Mouse (Mus musculus): Measurements from ENCODE around the gene Asic2.

The Asic2 gene

GRCm38 (mm10) chr11:81193856-81194255 is 774.4 kb downstream of the Asic2 start:
- DNase-seq (ENCODE audit: low read depth, low spot score) = peak; percentile 75

DNA sequence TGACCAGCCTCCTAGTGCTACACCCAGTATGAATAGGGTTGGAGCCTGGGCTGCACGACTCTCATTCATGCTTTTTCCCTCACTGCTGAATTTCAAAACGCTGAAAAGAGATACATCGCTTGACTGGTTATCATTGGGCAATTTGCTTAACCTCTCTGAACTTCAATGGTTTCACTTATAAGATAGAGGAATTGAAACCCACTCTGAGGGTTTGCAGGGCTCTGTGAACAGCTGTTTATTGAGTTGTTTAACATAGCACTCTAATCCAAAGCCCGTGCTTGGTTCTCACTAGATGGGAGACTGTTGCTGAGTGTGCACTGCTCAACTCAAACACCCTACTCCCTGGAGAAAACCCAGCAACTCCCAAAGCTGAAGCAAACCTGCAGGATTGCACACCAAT is 776.1 kb downstream of the Asic2 start:
- no peak for DNase-seq (ENCODE audit: low read depth, low spot score)

GRCm38 (mm10) chr11:81189103-81189502 is 779.2 kb downstream of the Asic2 start:
- no peak for DNase-seq (ENCODE audit: low read depth, low spot score)

- DNase-seq (ENCODE audit: low read depth, low spot score) = no peak
Measured at GRCm38 (mm10) chr11:81187851-81188250, 780.4 kb downstream of the Asic2 start.

- no peak for DNase-seq (ENCODE audit: low read depth, low spot score)
Measured at GRCm38 (mm10) chr11:81184721-81185120, 783.5 kb downstream of the Asic2 start.

DNA sequence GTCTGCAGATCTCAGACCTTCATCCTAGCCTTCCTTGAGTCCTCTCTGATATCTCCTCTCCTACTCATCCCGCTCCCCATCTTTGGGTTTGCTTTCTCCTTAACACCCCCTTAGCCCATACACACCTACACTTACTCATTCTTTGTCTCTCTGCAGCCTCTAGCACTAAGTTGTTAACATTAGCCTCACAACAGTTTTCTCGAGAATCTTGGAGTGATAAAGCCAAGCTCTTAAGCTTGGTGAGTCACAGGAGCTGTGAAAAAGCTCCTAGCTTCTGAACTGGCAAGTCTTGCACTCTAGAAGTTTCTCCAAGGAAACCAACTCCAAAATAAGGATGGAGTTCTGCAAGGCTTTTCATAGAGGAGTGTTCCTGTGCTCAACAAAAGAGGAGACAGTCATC is 803.4 kb downstream of the Asic2 start:
- no peak for DNase-seq (ENCODE audit: low read depth, low spot score)

DNA sequence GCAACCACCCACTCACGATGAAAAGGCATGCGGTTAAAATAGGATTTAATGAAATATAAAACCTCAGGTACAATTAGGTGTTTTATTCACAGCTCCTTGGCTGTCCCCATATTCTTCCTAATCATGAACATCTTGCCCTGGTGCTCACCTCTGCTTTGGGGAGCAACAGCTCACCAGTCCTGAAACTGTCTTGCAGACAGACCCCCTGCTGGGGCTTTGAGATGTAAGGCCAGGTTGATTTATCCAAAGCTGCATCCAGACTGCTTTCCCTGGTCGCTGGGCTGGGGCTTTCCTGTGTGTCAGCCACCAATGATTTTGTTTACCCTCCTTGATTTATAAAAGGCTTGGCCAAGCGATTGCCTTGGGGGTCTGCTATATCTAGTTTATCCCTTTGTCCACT is 805.2 kb downstream of the Asic2 start:
- no peak for DNase-seq (ENCODE audit: low read depth, low spot score)

GRCm38 (mm10) chr11:81153841-81154240 is 814.4 kb downstream of the Asic2 start:
- DNase-seq (ENCODE audit: low read depth, low spot score) = no peak

DNA sequence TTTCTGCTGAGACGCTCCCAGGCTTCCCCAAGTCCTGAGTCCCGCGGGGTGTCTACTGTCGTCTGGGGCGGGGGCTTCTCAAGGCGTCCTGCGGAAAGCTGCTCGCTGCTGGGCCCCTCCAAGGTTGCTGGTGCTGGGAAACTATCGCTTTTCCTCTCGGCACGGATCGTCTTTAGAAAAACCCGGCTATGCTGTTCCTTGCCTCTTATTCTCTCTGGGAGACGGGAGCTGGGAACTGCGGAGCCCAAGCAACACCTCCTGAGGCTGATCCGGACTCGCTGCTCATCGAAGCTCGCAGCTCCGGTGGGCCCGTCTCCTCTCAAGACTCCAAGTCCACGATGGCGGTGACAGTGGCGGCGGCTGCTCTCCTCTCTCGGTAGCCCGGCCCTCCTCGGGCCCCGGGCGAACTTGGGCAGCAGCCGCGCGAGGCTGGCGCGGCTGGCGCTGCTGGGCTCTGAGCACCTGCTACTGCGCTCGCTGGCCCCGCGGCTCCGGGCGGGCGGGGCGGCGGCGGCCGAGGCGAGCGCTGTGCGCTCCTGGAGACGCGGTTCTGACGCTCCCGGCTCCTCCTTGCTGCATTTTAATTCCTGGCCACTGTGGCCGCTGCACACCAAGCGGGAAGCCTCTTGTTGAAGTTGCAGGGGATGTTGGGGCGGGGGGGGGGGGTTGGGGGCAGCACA is 815.0 kb downstream of the Asic2 start:
- DNase-seq (ENCODE audit: low read depth, low spot score) = peak; percentile 46

- DNase-seq (ENCODE audit: low read depth, low spot score) = no peak
Measured at GRCm38 (mm10) chr11:81152460-81153160, 815.6 kb downstream of the Asic2 start.

- peak; percentile 37 for DNase-seq (ENCODE audit: low read depth, low spot score)
Measured at GRCm38 (mm10) chr11:81152021-81152385, 816.3 kb downstream of the Asic2 start.

GRCm38 (mm10) chr11:81151286-81152020 is 816.8 kb downstream of the Asic2 start:
- no peak for DNase-seq (ENCODE audit: low read depth, low spot score)

GRCm38 (mm10) chr11:81150621-81151020 is 817.6 kb downstream of the Asic2 start:
- no peak for DNase-seq (ENCODE audit: low read depth, low spot score)

DNA sequence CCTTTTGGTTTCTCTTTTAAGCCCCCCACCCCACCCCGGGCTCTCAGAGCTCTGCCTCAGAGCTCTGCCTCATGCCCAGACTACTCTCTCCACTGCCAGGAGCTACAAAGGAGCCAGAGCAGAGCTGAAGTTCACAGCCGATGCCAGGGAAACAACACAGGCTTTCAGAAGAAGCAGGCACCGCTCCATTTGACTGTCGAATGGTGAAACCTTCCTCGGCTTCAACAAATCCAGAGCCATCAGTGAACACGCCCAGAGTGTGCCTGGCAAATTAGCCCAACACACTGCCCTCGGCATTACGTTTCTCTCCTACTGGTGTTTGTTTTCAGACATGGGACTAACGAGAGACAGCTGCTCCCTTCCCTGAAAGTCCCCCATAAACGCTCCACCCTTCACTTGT is 819.8 kb downstream of the Asic2 start:
- peak; percentile 66 for DNase-seq (ENCODE audit: low read depth, low spot score)

- DNase-seq (ENCODE audit: low read depth, low spot score) = no peak
Measured at GRCm38 (mm10) chr11:81146574-81147157, 821.6 kb downstream of the Asic2 start.

DNA sequence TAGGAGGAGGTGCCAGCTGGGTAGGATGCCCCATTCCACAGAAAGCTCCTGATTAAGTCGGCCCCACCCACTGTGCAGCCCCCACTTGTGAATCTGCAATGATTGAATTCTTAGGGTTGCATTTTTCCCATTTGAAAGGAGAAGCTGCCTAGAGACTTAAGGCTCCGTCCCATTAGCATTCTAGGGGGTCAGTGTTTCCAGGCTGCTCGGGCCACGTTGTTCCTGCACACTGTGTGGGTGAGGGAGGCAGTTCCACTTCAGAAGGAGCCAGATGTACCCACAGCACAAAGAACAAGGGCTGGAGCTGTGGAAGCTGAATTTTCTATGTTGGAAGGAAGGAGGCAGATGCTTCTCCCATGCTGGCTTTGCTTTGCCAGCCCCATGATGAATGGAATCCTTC is 833.1 kb downstream of the Asic2 start:
- DNase-seq (ENCODE audit: low read depth, low spot score) = no peak

DNA sequence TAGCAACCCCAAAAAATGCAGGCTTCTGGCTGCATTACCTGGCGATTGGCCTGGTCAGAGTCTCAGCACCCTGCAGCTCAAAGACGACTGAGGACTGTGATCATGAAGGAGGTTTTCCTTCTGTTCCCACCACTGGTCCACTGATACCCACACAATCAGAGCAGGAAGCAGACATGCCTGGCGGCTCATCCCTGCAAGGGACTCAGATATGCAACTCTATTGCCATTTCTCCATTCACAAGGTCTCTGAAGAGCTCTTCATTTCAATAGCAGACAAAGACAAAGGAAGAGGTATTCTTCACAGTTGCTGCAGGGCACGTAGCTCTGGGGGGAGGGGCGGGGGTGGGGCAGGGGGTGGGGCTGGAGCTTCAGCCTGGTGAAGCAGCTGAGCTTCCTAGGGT is 834.3 kb downstream of the Asic2 start:
- no peak for DNase-seq (ENCODE audit: low read depth, low spot score)

GRCm38 (mm10) chr11:81132669-81133068 is 835.6 kb downstream of the Asic2 start:
- DNase-seq (ENCODE audit: low read depth, low spot score) = no peak

DNA sequence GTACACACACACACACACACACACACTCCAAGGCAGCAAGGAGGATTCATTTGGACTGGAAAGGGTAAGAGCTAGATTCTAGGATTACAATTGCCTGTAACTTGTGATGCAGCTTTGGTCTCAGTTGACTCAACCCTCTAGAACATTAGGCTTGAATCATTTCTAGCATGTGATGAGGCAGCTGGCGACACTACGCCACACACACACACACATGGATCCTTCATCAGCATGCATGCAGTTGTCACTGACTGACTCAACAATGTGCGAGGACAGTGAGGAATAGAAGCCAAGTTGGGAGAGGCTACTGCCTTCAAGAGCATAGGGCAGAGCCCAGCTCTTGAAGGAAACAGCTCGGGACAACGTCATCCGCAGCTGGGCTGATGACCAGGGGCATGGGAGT is 843.9 kb downstream of the Asic2 start:
- DNase-seq (ENCODE audit: low read depth, low spot score) = no peak

- DNase-seq (ENCODE audit: low read depth, low spot score) = no peak
Measured at GRCm38 (mm10) chr11:81120024-81120576, 848.2 kb downstream of the Asic2 start.

DNA sequence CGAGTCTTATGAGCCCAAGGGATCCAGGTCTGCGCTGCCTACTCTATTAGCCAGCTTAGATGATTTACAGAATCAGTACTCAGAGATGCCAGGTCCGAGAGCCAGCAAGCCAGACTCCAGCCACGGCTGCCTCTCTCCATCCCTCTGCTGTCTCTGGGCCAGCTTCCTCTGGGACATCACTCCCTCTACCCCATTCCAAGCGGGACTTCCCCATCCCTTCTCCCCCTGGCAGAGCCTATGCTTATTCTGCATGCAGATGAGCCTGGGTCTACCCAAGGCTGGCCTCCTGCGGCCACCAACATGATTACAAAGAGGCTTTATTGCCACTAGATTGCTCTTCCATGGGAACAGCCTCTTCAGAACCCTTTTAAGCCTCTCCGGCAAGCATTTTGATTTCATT is 850.2 kb downstream of the Asic2 start:
- no peak for DNase-seq (ENCODE audit: low read depth, low spot score)

- DNase-seq (ENCODE audit: low read depth, low spot score) = peak; percentile 88
Measured at GRCm38 (mm10) chr11:81115666-81116065, 852.6 kb downstream of the Asic2 start.
